Mouse (Mus musculus): ENCODE results near the gene Acnat2.
"Not testable (repeated sequence)": the region's sequence is repeated elsewhere in the genome, so short reads cannot be mapped to it uniquely, and the experiment has no call there.

DNA sequence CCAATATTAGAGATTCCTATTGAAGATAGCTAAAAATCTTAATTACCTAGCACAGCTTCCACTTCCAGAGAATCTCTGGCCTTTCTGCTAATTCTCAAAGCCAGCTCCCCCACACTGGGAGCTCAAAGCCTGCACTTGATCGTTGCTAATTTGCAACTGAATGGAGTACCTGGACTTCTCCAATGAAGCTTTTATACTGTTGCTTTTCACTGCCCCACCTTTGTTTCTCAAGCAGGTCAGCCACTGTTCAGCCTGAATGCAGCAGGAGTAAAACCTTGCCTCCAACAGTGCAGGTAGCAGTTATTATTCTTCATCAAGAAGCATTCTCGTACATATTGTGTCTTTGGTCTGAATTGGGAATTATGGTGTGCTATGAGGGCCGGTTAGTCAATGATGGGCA, 39.9 kb downstream of the Acnat2 start:
- not testable (repeated sequence) for TF ChIP-seq GATA1, TAL1 (IDR thresholded peaks at IDR 0.05; ENCODE audit: low read length)
